Mouse (Mus musculus): ENCODE results near the gene 1190007I07Rik. TPM values are rescaled to one million over a fixed set of nuclear protein-coding genes. Genes with fewer than 3 reads are reported as not detected.
A peak's percentile ranks its signal among the peaks of the same experiment; 100 is the strongest.

Gene 1190007I07Rik
- total RNA-seq (2022) = 10 to 100 TPM; 24.7 to 33.5 (median 30.4) TPM

- DNase-seq (ENCODE audit: low spot score in 2 of 2) = peak; percentile 58 to 82
Observed at GRCm38 (mm10) chr10:82622671-82623552, at the start of gene 1190007I07Rik. 1190007I07Rik (minus strand) TSS chr10:82623228.

- DNase-seq (ENCODE audit: low spot score in 2 of 2) = no peak
Observed at GRCm38 (mm10) chr10:82670205-82670604, 47.2 kb upstream of the 1190007I07Rik start.

GRCm38 (mm10) chr10:82666436-82667234 lies 43.6 kb upstream of the 1190007I07Rik start:
- peak; percentile 76 to 79 for DNase-seq (ENCODE audit: low spot score in 2 of 2)

DNA sequence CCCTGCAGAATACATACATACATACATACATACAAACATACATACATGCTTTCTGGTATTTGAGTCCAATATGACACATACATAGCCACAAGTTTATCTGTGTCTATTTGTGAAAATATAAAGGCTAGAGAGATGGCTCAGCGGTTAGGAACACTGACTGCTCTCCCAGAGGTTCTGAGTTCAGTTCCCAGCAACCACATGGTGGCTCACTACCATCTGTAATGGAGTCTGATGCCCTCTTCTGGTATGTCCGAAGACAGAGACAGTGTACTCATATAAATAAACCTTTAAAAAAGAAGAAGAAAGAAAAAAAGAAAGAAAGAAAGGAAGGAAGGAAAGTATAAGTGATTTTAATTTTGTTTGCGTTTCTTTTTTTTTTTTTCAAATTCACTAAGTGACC lies 42.9 kb upstream of the 1190007I07Rik start:
- DNase-seq (ENCODE audit: low spot score in 2 of 2) = no peak

DNA sequence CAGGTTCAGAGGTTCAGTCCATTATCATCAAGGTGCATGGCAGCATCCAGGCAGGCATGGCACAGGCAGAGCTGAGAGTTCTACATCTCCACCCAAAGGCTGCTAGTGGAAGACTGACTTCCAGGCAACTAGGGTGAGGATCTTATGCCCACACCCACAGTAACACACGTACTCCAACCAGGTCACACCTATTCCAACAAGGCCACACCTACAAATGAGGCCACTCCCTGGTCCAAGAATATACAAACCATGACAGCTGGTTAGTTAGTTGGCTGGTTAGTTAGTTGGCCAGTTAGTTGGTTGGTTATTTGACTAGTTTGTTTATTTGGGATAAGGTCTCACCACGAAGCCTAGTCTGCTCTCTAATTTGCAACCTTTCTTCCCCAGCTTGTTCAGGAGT lies 40.3 kb upstream of the 1190007I07Rik start:
- no peak for DNase-seq (ENCODE audit: low spot score in 2 of 2)

DNA sequence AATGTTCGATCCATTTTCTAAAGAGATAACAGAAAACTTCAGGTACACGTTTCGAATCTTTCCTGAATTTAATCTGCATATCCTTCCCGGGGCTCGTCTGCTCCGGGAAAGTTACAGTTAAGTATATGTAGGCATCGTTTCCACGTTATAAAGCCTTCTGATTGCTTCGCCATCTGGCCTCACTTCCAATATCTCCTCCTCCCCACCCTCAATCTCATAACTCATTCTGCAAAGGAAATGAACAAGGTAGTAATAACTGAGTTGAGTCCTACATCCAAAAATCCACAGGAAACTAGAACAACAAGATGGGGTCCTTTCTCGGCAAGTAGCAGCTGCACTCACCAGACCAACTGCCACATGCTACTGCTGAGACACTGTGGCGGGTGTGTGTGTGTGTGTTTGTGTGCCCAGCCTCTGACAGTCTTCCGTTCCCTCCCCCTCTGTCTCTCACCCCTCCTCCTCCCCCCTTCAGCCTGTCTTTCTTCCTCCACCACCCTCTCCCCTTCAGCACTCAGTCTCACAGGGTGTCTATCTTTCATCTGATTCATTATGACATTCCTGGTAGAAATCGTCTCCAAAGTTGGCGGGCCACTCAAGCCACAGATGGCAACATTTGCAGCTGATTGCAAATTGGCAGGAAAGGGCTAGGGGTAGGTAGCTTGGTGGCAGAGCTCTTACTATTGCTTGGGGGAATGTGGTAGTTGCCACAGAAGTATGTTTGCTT lies 39.4 kb upstream of the 1190007I07Rik start:
- no peak for DNase-seq (ENCODE audit: low spot score in 2 of 2)

DNA sequence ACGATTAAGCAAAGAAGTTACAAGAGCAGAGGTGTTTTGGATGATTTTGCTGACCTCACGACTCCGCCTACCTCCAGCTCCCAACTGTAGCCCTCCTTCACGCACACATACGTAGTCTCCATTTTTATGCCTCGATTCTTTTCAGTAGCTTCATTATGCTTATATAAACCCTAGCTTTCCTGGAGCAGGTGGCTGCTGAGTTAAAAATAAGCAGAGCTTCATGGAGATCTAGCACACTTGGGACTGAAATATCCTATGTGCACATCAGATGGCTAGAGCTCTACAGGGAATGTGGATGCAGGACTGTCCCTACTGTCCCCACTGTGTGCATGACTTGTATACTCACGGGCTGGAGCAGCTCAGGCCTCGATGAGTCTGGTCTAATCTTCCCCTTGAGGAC lies 38.8 kb upstream of the 1190007I07Rik start:
- no peak for DNase-seq (ENCODE audit: low spot score in 2 of 2)

- DNase-seq (ENCODE audit: low spot score in 2 of 2) = no peak
Observed at GRCm38 (mm10) chr10:82654581-82654980, 31.6 kb upstream of the 1190007I07Rik start.

DNA sequence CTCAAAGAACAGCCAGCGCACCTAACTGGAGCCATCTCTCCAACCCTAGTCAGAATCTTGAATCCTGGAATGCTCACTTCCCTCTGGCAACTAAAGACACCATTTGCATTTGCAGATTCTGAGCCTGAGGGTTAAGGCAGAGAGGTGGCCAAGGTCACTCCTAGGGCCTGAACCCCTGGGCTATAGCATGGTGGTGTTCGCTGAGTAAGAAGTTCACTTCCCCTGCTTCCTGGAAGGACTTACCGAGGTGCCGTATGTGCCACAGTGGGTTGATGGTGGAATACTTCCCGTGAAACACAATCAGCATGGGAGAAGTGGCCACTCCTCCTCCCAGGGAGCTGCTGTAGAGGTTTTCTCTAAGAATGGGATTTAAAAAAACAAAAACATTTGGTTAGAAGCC lies 29.6 kb upstream of the 1190007I07Rik start:
- no peak for DNase-seq (ENCODE audit: low spot score in 2 of 2)

DNA sequence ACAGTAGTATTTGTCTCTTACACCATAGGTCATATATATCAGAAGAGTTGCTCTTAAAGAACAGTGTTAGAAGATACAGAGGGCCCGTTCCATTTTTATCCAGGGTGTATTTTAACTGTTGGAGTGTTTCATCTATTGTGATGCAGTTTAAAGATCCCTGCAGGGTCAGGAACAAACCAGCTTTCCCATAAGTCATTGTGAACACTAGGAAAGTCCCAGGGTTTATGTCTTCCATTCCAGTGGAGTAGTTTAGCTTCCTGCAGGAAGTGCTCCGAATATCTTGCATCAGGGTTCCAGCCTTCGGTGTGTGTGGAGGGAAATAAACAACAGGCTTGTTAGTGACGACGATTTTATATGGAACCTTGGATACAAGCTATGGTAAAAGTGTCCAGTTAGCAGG lies 28.2 kb upstream of the 1190007I07Rik start:
- DNase-seq (ENCODE audit: low spot score in 2 of 2) = no peak

DNA sequence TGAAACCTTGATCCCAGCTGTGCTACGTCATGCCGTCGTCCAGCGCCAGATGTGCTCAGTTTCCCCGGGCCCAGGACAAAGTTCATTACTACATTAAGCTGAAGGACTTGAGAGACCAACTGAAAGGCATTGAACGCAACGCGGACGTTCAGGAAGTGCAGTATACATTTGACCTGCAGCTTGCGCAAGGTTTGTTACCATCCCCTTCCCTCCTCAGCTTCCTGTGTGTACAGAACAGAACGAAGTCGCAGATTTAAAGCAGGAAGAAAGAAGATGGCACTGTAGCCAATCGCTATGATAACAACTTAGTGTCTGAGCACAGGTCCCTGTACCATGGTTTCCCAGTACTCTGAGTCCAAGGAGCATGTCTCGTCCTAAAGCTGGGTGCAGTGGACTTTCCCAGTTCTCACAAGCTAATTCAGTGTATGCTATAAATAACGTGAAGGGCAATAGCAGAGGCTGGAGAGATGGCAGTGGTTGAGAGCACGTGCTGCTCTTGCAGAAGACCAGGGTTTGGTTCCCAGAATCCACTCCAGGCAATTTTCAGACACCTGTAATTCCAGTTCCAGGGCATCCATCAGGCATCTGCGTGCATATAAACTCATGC lies 24.3 kb upstream of the 1190007I07Rik start:
- no peak for DNase-seq (ENCODE audit: low spot score in 2 of 2)

GRCm38 (mm10) chr10:82646083-82646482 lies 23.1 kb upstream of the 1190007I07Rik start:
- DNase-seq (ENCODE audit: low spot score in 2 of 2) = no peak

GRCm38 (mm10) chr10:82641481-82641880 lies 18.5 kb upstream of the 1190007I07Rik start:
- no peak for DNase-seq (ENCODE audit: low spot score in 2 of 2)

GRCm38 (mm10) chr10:82639032-82639698 lies 16.1 kb upstream of the 1190007I07Rik start:
- DNase-seq (ENCODE audit: low spot score in 2 of 2) = no peak

DNA sequence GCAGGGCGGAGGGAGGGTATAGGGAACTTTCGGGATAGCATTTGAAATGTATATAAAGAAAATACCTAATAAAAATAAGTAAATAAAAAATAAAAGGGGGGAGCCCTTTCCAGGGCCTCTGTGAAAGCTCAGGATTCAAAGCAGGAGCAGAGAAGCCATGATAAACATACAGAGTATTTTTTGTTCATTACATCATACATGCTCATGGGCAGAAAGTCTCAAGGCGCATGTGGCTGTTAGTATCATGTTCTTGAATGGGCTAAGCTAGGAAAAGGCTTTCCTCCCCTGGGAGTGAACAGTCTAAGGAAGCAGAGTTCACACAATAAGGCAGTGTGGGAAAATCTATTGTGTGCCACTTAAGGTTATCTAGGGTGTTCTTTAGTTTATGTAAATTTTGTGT lies 13.3 kb upstream of the 1190007I07Rik start:
- no peak for DNase-seq (ENCODE audit: low spot score in 2 of 2)

- no peak for DNase-seq (ENCODE audit: low spot score in 2 of 2)
Observed at GRCm38 (mm10) chr10:82634348-82634747, 11.3 kb upstream of the 1190007I07Rik start.

GRCm38 (mm10) chr10:82632496-82633280 lies 9.7 kb upstream of the 1190007I07Rik start:
- DNase-seq (ENCODE audit: low spot score in 2 of 2) = no peak

GRCm38 (mm10) chr10:82631133-82631532 lies 8.1 kb upstream of the 1190007I07Rik start:
- no peak for DNase-seq (ENCODE audit: low spot score in 2 of 2)

GRCm38 (mm10) chr10:82630497-82630896 lies 7.5 kb upstream of the 1190007I07Rik start:
- DNase-seq (ENCODE audit: low spot score in 2 of 2) = no peak
